Mouse (Mus musculus): ENCODE results near the gene Baz2b. TPM values are rescaled to one million over a fixed set of nuclear protein-coding genes. Genes with fewer than 3 reads are reported as not detected.

The Baz2b gene
- polyA plus RNA-seq, 1 experiment from 2014 or later, result 56.7 TPM

- Histone ChIP-seq H3K27me3 (ENCODE audit: control insufficient read depth, insufficient read depth, low read depth, low read length) (no peaks in the 10 kb centered on the region), H3K4me2 (ENCODE audit: low read depth, low read length) (no peak overlapping the region), H3K4me1 (replicated peaks; ENCODE audit: control insufficient read depth, insufficient read depth, low read length) (peaks cover 17% of the 10 kb centered on the region), H3K27ac (ENCODE audit: low read length) (no peak overlapping the region), H3K9ac (ENCODE audit: low read length) (no peak overlapping the region), H3K4me3 (ENCODE audit: low read length) (no peak overlapping the region), H3K36me3 (ENCODE audit: control insufficient read depth, insufficient read depth, low read length) (no peaks in the 10 kb centered on the region), H3K9me3 (ENCODE audit: control insufficient read depth, low read length) (no peaks in the 10 kb centered on the region)
- 33% methylated on average over 2 of the region's 2 CpGs for WGBS
- no peak for ATAC-seq (ENCODE audit: low read depth)
Observed at GRCm38 (mm10) chr2:60122188-60122587, 87.5 kb downstream of the Baz2b start.

GRCm38 (mm10) chr2:60120681-60121080 is 89.0 kb downstream of the Baz2b start:
- 65% methylated on average over 2 of the region's 2 CpGs for WGBS
- H3K9me3 ChIP-seq (ENCODE audit: control insufficient read depth, low read length), result no peaks in the 10 kb centered on the region
- no peak overlapping the region for H3K27ac ChIP-seq (ENCODE audit: low read length)
- no peaks in the 10 kb centered on the region for H3K27me3 ChIP-seq (ENCODE audit: control insufficient read depth, insufficient read depth, low read depth, low read length)
- H3K4me1 ChIP-seq (replicated peaks; ENCODE audit: control insufficient read depth, insufficient read depth, low read length), result peaks cover 16% of the 10 kb centered on the region
- no peak overlapping the region for H3K4me2 ChIP-seq (ENCODE audit: low read depth, low read length)
- H3K9ac ChIP-seq (ENCODE audit: low read length), result no peak overlapping the region
- H3K4me3 ChIP-seq (ENCODE audit: low read length), result no peak overlapping the region
- no peak for ATAC-seq (ENCODE audit: low read depth)
- H3K36me3 ChIP-seq (ENCODE audit: control insufficient read depth, insufficient read depth, low read length), result no peaks in the 10 kb centered on the region

DNA sequence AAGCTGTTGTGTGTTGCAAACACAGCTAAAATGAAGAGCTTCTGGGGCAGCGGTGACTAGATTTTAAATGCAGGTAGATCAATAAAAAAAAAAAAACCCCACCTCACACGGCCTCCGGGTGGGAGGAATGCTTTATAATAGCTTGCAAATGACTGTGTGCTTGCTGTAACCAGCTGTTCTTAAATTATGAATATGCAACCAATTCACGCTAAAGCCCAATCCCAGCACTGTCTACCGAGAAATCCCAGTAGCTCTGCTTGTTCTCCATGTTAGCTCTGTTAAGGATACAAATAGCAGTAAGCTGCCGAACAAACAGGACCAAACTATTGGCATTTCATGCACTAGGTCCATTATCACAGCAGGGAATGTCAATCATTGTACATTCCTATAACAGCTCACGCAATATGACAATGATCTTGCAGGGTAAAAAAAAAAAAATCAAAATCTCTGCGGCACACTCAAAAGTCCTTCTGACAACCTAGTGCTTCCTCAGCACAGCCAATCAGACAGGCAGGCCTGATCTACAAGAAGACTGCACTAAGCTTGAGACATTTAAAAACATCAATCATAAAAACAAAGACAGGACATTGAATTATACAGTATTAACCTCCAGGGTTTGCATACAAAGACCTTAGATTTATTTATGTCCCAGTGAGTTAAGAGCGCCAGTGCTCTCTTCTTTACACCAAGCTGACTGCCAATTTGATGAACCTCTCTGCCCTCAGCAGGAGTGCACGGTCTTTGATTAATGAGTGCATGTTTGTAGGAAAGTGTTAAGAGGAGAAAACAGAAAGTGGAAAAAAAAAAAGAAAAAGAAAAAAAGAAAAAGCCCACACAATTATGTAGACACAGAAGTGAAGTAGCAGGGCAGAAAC is 90.7 kb downstream of the Baz2b start:
- no peak overlapping the region for H3K4me3 ChIP-seq (ENCODE audit: low read length)
- H3K36me3 ChIP-seq (ENCODE audit: control insufficient read depth, insufficient read depth, low read length), result no peaks in the 10 kb centered on the region
- no peaks in the 10 kb centered on the region for H3K27me3 ChIP-seq (ENCODE audit: control insufficient read depth, insufficient read depth, low read depth, low read length)
- WGBS, result 53% methylated on average over 10 of the region's 10 CpGs
- H3K4me1 ChIP-seq (replicated peaks; ENCODE audit: control insufficient read depth, insufficient read depth, low read length), result peaks cover 19% of the 10 kb centered on the region
- H3K9ac ChIP-seq (ENCODE audit: low read length), result no peak overlapping the region
- no peak for ATAC-seq (ENCODE audit: low read depth)
- H3K4me2 ChIP-seq (ENCODE audit: low read depth, low read length), result no peak overlapping the region
- H3K27ac ChIP-seq (ENCODE audit: low read length), result no peak overlapping the region
- H3K9me3 ChIP-seq (ENCODE audit: control insufficient read depth, low read length), result no peaks in the 10 kb centered on the region

- no peak for ATAC-seq (ENCODE audit: low read depth)
Observed at GRCm38 (mm10) chr2:60117867-60118266, 91.8 kb downstream of the Baz2b start.

DNA sequence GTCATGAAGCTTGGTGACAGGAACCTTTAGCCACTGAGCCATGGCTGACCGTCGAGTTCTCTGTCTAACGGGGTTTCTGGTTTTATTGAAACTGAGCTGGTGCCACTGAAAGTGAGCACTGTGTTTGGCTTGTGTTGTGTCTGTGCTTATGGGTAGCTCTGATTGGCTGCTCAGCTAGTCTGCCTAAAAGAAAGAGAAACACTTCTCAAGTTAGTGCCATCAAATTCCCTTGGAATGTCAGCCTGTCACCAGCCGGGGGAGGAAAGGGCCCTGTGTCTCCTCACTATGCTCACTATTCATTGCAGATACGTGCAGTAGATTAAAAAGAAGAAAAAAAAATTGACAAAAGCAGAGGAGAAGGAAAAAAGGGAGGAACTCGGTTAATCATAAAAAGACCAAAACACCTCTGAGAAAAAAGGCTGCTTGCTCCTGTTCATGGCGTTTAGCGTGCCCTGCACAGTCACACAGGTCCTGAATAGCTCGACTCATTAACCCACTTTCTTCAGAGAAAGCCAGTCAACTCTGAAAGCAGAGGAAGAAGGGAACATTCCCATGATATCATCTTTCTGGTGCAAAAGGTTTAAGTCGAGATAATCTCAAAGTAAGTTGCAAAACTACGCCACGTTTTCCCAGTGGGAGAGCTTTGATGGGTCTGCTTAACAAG is 93.6 kb downstream of the Baz2b start:
- no peaks in the 10 kb centered on the region for H3K27me3 ChIP-seq (ENCODE audit: control insufficient read depth, insufficient read depth, low read depth, low read length)
- H3K9me3 ChIP-seq (ENCODE audit: control insufficient read depth, low read length), result no peaks in the 10 kb centered on the region
- no peak overlapping the region for H3K4me3 ChIP-seq (ENCODE audit: low read length)
- H3K27ac ChIP-seq (ENCODE audit: low read length), result no peak overlapping the region
- H3K9ac ChIP-seq (ENCODE audit: low read length), result no peak overlapping the region
- H3K36me3 ChIP-seq (ENCODE audit: control insufficient read depth, insufficient read depth, low read length), result peaks cover 1% of the 10 kb centered on the region; the same call in 1 of the 2 replicates
- ATAC-seq (ENCODE audit: low read depth), result no peak
- peaks cover 11% of the 10 kb centered on the region for H3K4me1 ChIP-seq (replicated peaks; ENCODE audit: control insufficient read depth, insufficient read depth, low read length)
- no peak overlapping the region for H3K4me2 ChIP-seq (ENCODE audit: low read depth, low read length)
- WGBS, result 67% methylated on average over 12 of the region's 12 CpGs

More at GRCm38 (mm10) chr2:60117867-60118266, 91.8 kb downstream of the Baz2b start:
- 56% methylated on average over 9 of the region's 9 CpGs for WGBS
- Histone ChIP-seq H3K4me1 (replicated peaks; ENCODE audit: control insufficient read depth, insufficient read depth, low read length) (peaks cover 19% of the 10 kb centered on the region), H3K27ac (ENCODE audit: low read length) (no peak overlapping the region), H3K36me3 (ENCODE audit: control insufficient read depth, insufficient read depth, low read length) (no peaks in the 10 kb centered on the region), H3K4me3 (ENCODE audit: low read length) (no peak overlapping the region), H3K9ac (ENCODE audit: low read length) (no peak overlapping the region), H3K4me2 (ENCODE audit: low read depth, low read length) (no peak overlapping the region), H3K9me3 (ENCODE audit: control insufficient read depth, low read length) (no peaks in the 10 kb centered on the region), H3K27me3 (ENCODE audit: control insufficient read depth, insufficient read depth, low read depth, low read length) (no peaks in the 10 kb centered on the region)

DNA sequence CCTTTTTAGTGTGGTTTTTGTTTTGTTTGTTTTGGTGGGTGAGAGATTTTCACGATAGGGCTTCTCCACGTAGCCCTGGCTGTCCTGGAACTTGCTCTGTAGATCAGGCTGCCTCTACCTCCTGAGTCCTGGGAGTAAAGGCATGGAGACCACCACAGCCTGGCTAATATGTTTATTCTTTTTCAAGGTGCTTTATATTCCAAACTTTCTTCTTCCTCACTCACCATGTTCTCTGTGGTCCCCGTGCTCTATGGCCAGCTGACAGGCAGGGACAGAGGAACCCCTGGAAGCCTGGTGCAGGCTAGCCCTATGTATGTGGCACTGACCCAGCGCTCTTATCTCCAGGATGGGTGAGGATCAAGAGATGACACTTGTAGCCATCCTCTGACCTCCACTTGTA is 94.7 kb downstream of the Baz2b start:
- peaks cover 9% of the 10 kb centered on the region for H3K4me1 ChIP-seq (replicated peaks; ENCODE audit: control insufficient read depth, insufficient read depth, low read length)
- WGBS, result 65% methylated on average over 4 of the region's 4 CpGs

DNA sequence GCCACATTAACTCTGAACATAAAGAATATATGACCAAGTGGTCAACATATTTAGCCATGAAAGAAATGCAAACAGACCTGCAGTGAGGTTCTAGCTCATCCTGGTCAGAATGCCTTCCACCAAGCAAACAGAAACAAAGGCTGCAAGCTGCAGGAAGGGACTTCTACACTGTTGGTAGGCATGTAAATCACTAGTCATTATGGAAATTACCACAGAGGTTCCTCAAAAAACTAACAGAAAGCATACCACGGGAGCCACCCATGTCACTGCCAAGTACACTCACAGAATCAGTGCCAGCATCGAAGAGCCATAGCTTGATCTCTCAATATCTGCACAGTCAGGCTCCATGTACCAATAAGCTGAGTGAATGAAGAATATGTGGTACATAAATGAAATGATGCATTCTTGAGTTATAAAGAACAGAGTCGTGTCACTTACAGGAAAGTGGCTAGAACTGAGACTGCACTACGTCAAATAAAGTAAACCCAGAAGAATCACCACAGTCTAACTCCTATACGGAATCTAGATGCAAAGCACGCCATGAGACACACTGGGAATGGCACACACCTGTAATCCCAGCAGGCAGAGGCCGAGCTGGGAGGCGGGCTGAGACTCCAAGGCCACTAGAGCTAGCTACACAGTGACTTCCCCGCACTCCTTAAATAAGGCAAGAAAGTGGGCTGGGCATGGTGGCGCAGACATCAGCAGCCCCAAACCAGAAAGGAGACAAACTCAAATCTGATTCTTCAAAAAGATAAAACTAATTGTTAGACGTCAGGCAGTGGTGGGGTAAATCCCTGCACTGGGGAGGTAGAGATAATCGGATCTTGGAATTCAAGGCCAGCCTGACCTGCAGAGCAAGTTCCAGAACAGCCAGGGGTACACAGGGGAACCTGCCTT is 95.7 kb downstream of the Baz2b start:
- 72% methylated on average over 12 of the region's 12 CpGs for whole genome bisulfite sequencing
- H3K4me1 ChIP-seq (replicated peaks; ENCODE audit: control insufficient read depth, insufficient read depth, low read length), result peaks cover 8% of the 10 kb centered on the region

More for the DNA sequence above, 94.7 kb downstream of the Baz2b start:
- Histone ChIP-seq H3K4me2 (ENCODE audit: low read depth, low read length) (no peak overlapping the region), H3K4me3 (ENCODE audit: low read length) (no peak overlapping the region), H3K9me3 (ENCODE audit: control insufficient read depth, low read length) (no peaks in the 10 kb centered on the region), H3K9ac (ENCODE audit: low read length) (no peak overlapping the region), H3K27ac (ENCODE audit: low read length) (no peak overlapping the region), H3K36me3 (ENCODE audit: control insufficient read depth, insufficient read depth, low read length) (peaks cover 4% of the 10 kb centered on the region; the same call in 1 of the 2 replicates), H3K27me3 (ENCODE audit: control insufficient read depth, insufficient read depth, low read depth, low read length) (no peaks in the 10 kb centered on the region)
- ATAC-seq (ENCODE audit: low read depth), result no peak

DNA sequence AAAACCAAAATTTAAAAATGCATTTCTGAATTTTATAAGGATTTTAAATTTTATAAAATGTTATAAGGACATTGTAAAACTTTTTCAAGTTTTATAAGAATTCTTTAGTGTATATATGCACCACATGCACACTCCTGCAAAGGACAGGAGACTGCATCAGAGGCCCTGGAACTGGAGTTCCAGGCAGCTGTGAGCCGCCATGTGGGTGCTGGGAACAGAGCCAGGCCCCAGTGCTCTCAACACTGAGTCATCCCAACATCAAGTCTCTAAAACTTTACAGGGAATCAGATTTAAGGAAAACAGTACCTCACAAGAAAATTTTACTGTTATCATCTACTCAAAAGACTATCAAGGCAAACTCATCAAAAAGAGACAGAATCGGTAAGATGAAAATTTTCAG is 97.5 kb downstream of the Baz2b start:
- peaks cover 6% of the 10 kb centered on the region; the same call in 1 of the 2 replicates for H3K4me1 ChIP-seq (replicated peaks; ENCODE audit: control insufficient read depth, insufficient read depth, low read length)
- H3K4me3 ChIP-seq (ENCODE audit: low read length), result no peak overlapping the region
- 92% methylated on average over 2 of the region's 2 CpGs for WGBS
- H3K9me3 ChIP-seq (ENCODE audit: control insufficient read depth, low read length), result no peaks in the 10 kb centered on the region
- peaks cover 4% of the 10 kb centered on the region; the same call in 1 of the 2 replicates for H3K36me3 ChIP-seq (ENCODE audit: control insufficient read depth, insufficient read depth, low read length)
- H3K27ac ChIP-seq (ENCODE audit: low read length), result no peak overlapping the region
- no peak overlapping the region for H3K4me2 ChIP-seq (ENCODE audit: low read depth, low read length)
- H3K27me3 ChIP-seq (ENCODE audit: control insufficient read depth, insufficient read depth, low read depth, low read length), result no peaks in the 10 kb centered on the region
- no peak for ATAC-seq (ENCODE audit: low read depth)
- H3K9ac ChIP-seq (ENCODE audit: low read length), result no peak overlapping the region

More for the DNA sequence above, 95.7 kb downstream of the Baz2b start:
- Histone ChIP-seq H3K27me3 (ENCODE audit: control insufficient read depth, insufficient read depth, low read depth, low read length) (no peaks in the 10 kb centered on the region), H3K4me3 (ENCODE audit: low read length) (no peak overlapping the region), H3K9ac (ENCODE audit: low read length) (no peak overlapping the region), H3K36me3 (ENCODE audit: control insufficient read depth, insufficient read depth, low read length) (peaks cover 4% of the 10 kb centered on the region; the same call in 1 of the 2 replicates), H3K4me2 (ENCODE audit: low read depth, low read length) (no peak overlapping the region), H3K27ac (ENCODE audit: low read length) (no peak overlapping the region), H3K9me3 (ENCODE audit: control insufficient read depth, low read length) (no peaks in the 10 kb centered on the region)
- no peak for ATAC-seq (ENCODE audit: low read depth)
